Mouse (Mus musculus) lung, embryonic 14.5 days (tissue): ENCODE results near the gene Polr3e. TPM values are rescaled to one million over a fixed set of nuclear protein-coding genes. Genes with fewer than 3 reads are reported as not detected.

Experiments
- ATAC-seq: fragments of 200-750 bp; cut with Nextera tagmentation; 2 replicates; pipeline ENCODE4 v1.8.0; 2017; ENCODE audit warnings: mild to moderate bottlenecking, moderate TSS enrichment, moderate library complexity; ENCODE audit not compliant: insufficient read depth
- DNase-seq: peaks from one replicate; pipeline ENCODE4 v3.0.0-alpha.2; 2015
- H3K27ac ChIP-seq: fragments of 300-500 bp; sonication (generic); 2 replicates; pipeline ENCODE4 v1.5.1; 2014; ENCODE audit warnings: low read depth, mild to moderate bottlenecking, moderate library complexity
- H3K27me3 ChIP-seq: fragments of 300-500 bp; sonication (generic); 2 replicates; pipeline ENCODE4 v1.6.1; 2014; ENCODE audit warnings: low read length, control low read depth; ENCODE audit not compliant: insufficient read depth
- H3K36me3 ChIP-seq: fragments of 300-500 bp; sonication (generic); 2 replicates; pipeline ENCODE4 v1.6.1; 2014; ENCODE audit warnings: control low read depth; ENCODE audit not compliant: insufficient read depth
- H3K4me1 ChIP-seq: fragments of 300-500 bp; sonication (generic); 2 replicates; pipeline ENCODE4 v1.6.1; 2014; ENCODE audit warnings: antibody characterized with exemption, control low read depth; ENCODE audit not compliant: insufficient read depth
- H3K4me2 ChIP-seq: fragments of 300-500 bp; sonication (generic); 2 replicates; pipeline ENCODE4 v1.6.1; 2014; ENCODE audit warnings: mild to moderate bottlenecking
- H3K4me3 ChIP-seq: fragments of 300-500 bp; sonication (generic); 2 replicates; pipeline ENCODE4 v1.5.1; 2014; ENCODE audit warnings: low read depth, low read length
- H3K9ac ChIP-seq: fragments of 300-500 bp; sonication (generic); 2 replicates; pipeline ENCODE4 v1.6.1; 2014
- H3K9me3 ChIP-seq: fragments of 300-500 bp; sonication (generic); 2 replicates; pipeline ENCODE4 v1.6.1; 2016; ENCODE audit warnings: low read depth, low read length, control low read depth
- CTCF ChIP-seq: IDR thresholded peaks from 2 replicates; pipeline ENCODE4 v1.5.1; 2016; ENCODE audit warnings: antibody characterized with exemption, low read depth
- WGBS: fragments of 180-500 bp; shearing (Covaris S2); extraction: QIAGEN DNeasy Blood & Tissue Kit; methylation state at CpG from one replicate; pipeline ENCODE4 v1.1.7; 2014; 5-methylcytosine and 5-hydroxymethylcytosine counted together
- polyA plus RNA-seq: library from polyadenylated mRNA; unstranded; fragments of >200 nt; fragmentation: Nextera tagmentation; extraction: Ambion mirVana; gene quantifications from 2 replicates; pipeline ENCODE4 v1.2.1, GENCODE M21; 2014

The Polr3e gene
- polyA plus RNA-seq, 1 experiment from 2014 or later: 24.3 TPM

- Histone ChIP-seq H3K4me3 (no peak overlapping the region), H3K4me1 (no peaks in the 10 kb centered on the region), H3K9ac (no peak overlapping the region), H3K4me2 (no peak overlapping the region), H3K27ac (no peak overlapping the region), H3K27me3 (no peaks in the 10 kb centered on the region), H3K9me3 (no peaks in the 10 kb centered on the region), H3K36me3 (no peaks in the 10 kb centered on the region)
- ATAC-seq (no peak), DNase-seq (no peak)
- no peak for TF ChIP-seq CTCF
- WGBS: 75% methylated on average over 8 of the region's 8 CpGs
Measured at GRCm38 (mm10) chr7:120991191-120991590, 73.6 kb downstream of the Polr3e start.

Other genes starting within 250 kb of the Polr3e start
- gene Pdzd9, start 247.4 kb upstream of the Polr3e start, polyA plus RNA-seq: 0.22 and 0.31 TPM in 2 replicates
- gene Mosmo, start 240.1 kb upstream of the Polr3e start, polyA plus RNA-seq: 14.9 and 15.3 TPM in 2 replicates
- gene Vwa3a, start 178.4 kb upstream of the Polr3e start, polyA plus RNA-seq: 0.20 and 0.27 TPM in 2 replicates
- not detected in 2 replicates for gene Gm5737, start 105.4 kb upstream of the Polr3e start, polyA plus RNA-seq
- 11.2 and 13.0 TPM in 2 replicates for gene Eef2k, start 74.9 kb upstream of the Polr3e start, polyA plus RNA-seq
- gene Cdr2, start 64.6 kb downstream of the Polr3e start, polyA plus RNA-seq: 13.4 and 13.5 TPM in 2 replicates
- gene Mfsd13b, start 64.8 kb downstream of the Polr3e start, polyA plus RNA-seq: 0.14 TPM in 1 of 2 replicates, not detected in the other
- gene Mettl9, start 116.7 kb downstream of the Polr3e start, polyA plus RNA-seq: 166 and 180 TPM in 2 replicates
- gene Igsf6, start 156.8 kb downstream of the Polr3e start, polyA plus RNA-seq: 1.8 and 2.6 TPM in 2 replicates
- 0.14 TPM in 2 replicates for gene Otoa, start 163.9 kb downstream of the Polr3e start, polyA plus RNA-seq